Mouse (Mus musculus) CH12.LX (cell line): ENCODE measurements at regions not wholly inside any gene's neighbourhood (a gene's known extent, or its start where the extent isn't known, plus 50 kb on each side); places are given as distances from the start of the nearest gene placed in this dataset.

ENCODE experiments used
- DNase-seq: peaks from one replicate; pipeline ENCODE4 v3.0.0-alpha.2; 2013; ENCODE audit errors: extremely low read depth
- H3K27ac ChIP-seq: 2 replicates; pipeline ENCODE4 v1.5.1; 2012; ENCODE audit warnings: low read depth, mild to moderate bottlenecking, control low read depth, moderate library complexity; ENCODE audit not compliant: insufficient read depth
- H3K27me3 ChIP-seq: replicated peaks from 2 replicates; pipeline ENCODE3; 2012; ENCODE audit warnings: inconsistent platforms
- H3K36me3 ChIP-seq, 2 experiments: replicated peaks in 1 of 2; 2 replicates each; pipeline versions ENCODE3 to v1.6.1; 2012; ENCODE audit warnings: inconsistent platforms in 1 of 2, low read length in 1 of 2, mild to moderate bottlenecking in 1 of 2, mixed read lengths in 1 of 2, moderate library complexity in 1 of 2; ENCODE audit not compliant: control insufficient read depth in 1 of 2, insufficient read depth in 1 of 2
- H3K4me1 ChIP-seq, 2 experiments: 2 replicates each; pipeline ENCODE4 v1.6.1; 2012; ENCODE audit warnings: inconsistent platforms in 1 of 2, moderate library complexity in 1 of 2; ENCODE audit not compliant: insufficient read depth in 2 of 2, control insufficient read depth in 1 of 2
- H3K4me2 ChIP-seq: 2 replicates; pipeline ENCODE4 v1.6.1; 2012; ENCODE audit warnings: low read depth, mild to moderate bottlenecking, control low read depth; ENCODE audit not compliant: poor library complexity, insufficient read depth, severe bottlenecking
- H3K4me3 ChIP-seq, 3 experiments: fragments of 150-350 bp in 1 of 3; sonication (generic) in 1 of 3; replicated peaks in 1 of 3; 2 replicates each; pipeline versions ENCODE3 to v1.5.1; 2011 to 2012; ENCODE audit warnings: low read depth in 2 of 3, low read length in 2 of 3, mild to moderate bottlenecking in 2 of 3, moderate library complexity in 2 of 3, control low read depth in 1 of 3, improper control_type of control experiment in 1 of 3, inconsistent platforms in 1 of 3, mixed read lengths in 1 of 3; ENCODE audit not compliant: poor library complexity in 1 of 3
- H3K79me2 ChIP-seq: replicated peaks from 2 replicates; pipeline ENCODE4 v1.6.1; 2012; ENCODE audit warnings: mild to moderate bottlenecking, moderate library complexity; ENCODE audit not compliant: control insufficient read depth, poor library complexity, insufficient read depth, severe bottlenecking; ENCODE audit errors: extremely low read depth
- H3K9ac ChIP-seq: 2 replicates; pipeline ENCODE4 v1.6.1; 2012; ENCODE audit warnings: low read depth, mild to moderate bottlenecking, control low read depth, moderate library complexity; ENCODE audit not compliant: insufficient read depth
- H3K9me3 ChIP-seq: replicated peaks from 2 replicates; pipeline ENCODE3; 2012; ENCODE audit warnings: low read length, inconsistent platforms, mixed read lengths
- BHLHE40 ChIP-seq: IDR thresholded peaks from 2 replicates; pipeline ENCODE4 v1.6.1; 2011; ENCODE audit warnings: mild to moderate bottlenecking, low read depth, low read length, improper control_type of control experiment
- CHD1 ChIP-seq: IDR thresholded peaks from 2 replicates; pipeline ENCODE4 v1.6.1; 2012; ENCODE audit warnings: low read depth, low read length, improper control_type of control experiment, inconsistent platforms
- CHD2 ChIP-seq: IDR thresholded peaks from 2 replicates; pipeline ENCODE4 v1.6.1; 2011; ENCODE audit warnings: low read length, improper control_type of control experiment
- CTCF ChIP-seq, 2 experiments: IDR thresholded peaks in 1 of 2; conservative IDR thresholded peaks in 1 of 2; 2 replicates each; pipeline ENCODE4 v1.5.1; 2011 to 2012; ENCODE audit warnings: low read depth in 2 of 2, low read length in 2 of 2, improper control_type of control experiment in 1 of 2, inconsistent platforms in 1 of 2, mild to moderate bottlenecking in 1 of 2, moderate library complexity in 1 of 2
- E2F4 ChIP-seq: IDR thresholded peaks from 2 replicates; pipeline ENCODE4 v1.6.1; 2011; ENCODE audit warnings: low read depth, low read length, improper control_type of control experiment; ENCODE audit not compliant: insufficient replicate concordance
- ELF1 ChIP-seq: IDR thresholded peaks from 2 replicates; pipeline ENCODE4 v1.6.1; 2014; ENCODE audit warnings: low read depth, mild to moderate bottlenecking, inconsistent platforms, low read length, improper control_type of control experiment
- EP300 ChIP-seq: IDR thresholded peaks from 2 replicates; pipeline ENCODE4 v1.6.1; 2011; ENCODE audit warnings: low read length, improper control_type of control experiment
- ETS1 ChIP-seq: conservative IDR thresholded peaks from 2 replicates; pipeline ENCODE4 v1.6.1; 2012; ENCODE audit warnings: low read depth, mild to moderate bottlenecking, inconsistent platforms, low read length, improper control_type of control experiment, moderate library complexity
- HCFC1 ChIP-seq: IDR thresholded peaks from 2 replicates; pipeline ENCODE4 v1.6.1; 2012; ENCODE audit warnings: low read depth, mild to moderate bottlenecking, inconsistent platforms, low read length, improper control_type of control experiment
- JUN ChIP-seq: IDR thresholded peaks from 2 replicates; pipeline ENCODE4 v1.6.1; 2011; ENCODE audit warnings: low read depth, mild to moderate bottlenecking, low read length, improper control_type of control experiment, moderate library complexity; ENCODE audit not compliant: insufficient read depth
- KAT2A ChIP-seq: IDR thresholded peaks from 2 replicates; pipeline ENCODE4 v1.6.1; 2012; ENCODE audit warnings: low read length, improper control_type of control experiment, inconsistent platforms; ENCODE audit not compliant: insufficient replicate concordance
- MAFK ChIP-seq: IDR thresholded peaks from 2 replicates; pipeline ENCODE4 v1.6.1; 2011; ENCODE audit warnings: low read length, improper control_type of control experiment; ENCODE audit not compliant: insufficient replicate concordance
- MAX ChIP-seq: IDR thresholded peaks from 2 replicates; pipeline ENCODE4 v1.6.1; 2011; ENCODE audit warnings: low read length, improper control_type of control experiment
- MAZ ChIP-seq: IDR thresholded peaks from 2 replicates; pipeline ENCODE4 v1.6.1; 2012; ENCODE audit warnings: low read depth, mild to moderate bottlenecking, inconsistent platforms, low read length, improper control_type of control experiment, moderate library complexity
- MXI1 ChIP-seq: IDR thresholded peaks from 2 replicates; pipeline ENCODE4 v1.6.1; 2011; ENCODE audit warnings: mild to moderate bottlenecking, low read depth, low read length, improper control_type of control experiment
- MYC ChIP-seq: IDR thresholded peaks from 2 replicates; pipeline ENCODE4 v1.6.1; 2011; ENCODE audit warnings: low read depth, mild to moderate bottlenecking, improper control_type of control experiment, low read length
- NELFE ChIP-seq: IDR thresholded peaks from 2 replicates; pipeline ENCODE4 v1.6.1; 2011; ENCODE audit warnings: low read depth, low read length, improper control_type of control experiment
- PAX5 ChIP-seq: IDR thresholded peaks from 2 replicates; pipeline ENCODE4 v1.6.1; 2012; ENCODE audit warnings: low read length, inconsistent platforms, mixed read lengths
- POLR2A ChIP-seq: IDR thresholded peaks from 2 replicates; pipeline ENCODE4 v1.6.1; 2011; ENCODE audit warnings: low read depth, mild to moderate bottlenecking, improper control_type of control experiment, low read length
- RAD21 ChIP-seq: IDR thresholded peaks from 2 replicates; pipeline ENCODE4 v1.6.1; 2011; ENCODE audit warnings: low read depth, mild to moderate bottlenecking, low read length, improper control_type of control experiment, moderate library complexity
- RCOR1 ChIP-seq: conservative IDR thresholded peaks from 2 replicates; pipeline ENCODE4 v1.6.1; 2012; ENCODE audit warnings: low read depth, mild to moderate bottlenecking, inconsistent platforms, low read length, improper control_type of control experiment
- SIN3A ChIP-seq: IDR thresholded peaks from 2 replicates; pipeline ENCODE4 v1.6.1; 2012; ENCODE audit warnings: low read length, improper control_type of control experiment, inconsistent platforms
- SMC3 ChIP-seq: IDR thresholded peaks from 2 replicates; pipeline ENCODE4 v1.6.1; 2011; ENCODE audit warnings: low read depth, low read length, improper control_type of control experiment
- TBP ChIP-seq: conservative IDR thresholded peaks from 2 replicates; pipeline ENCODE4 v1.6.1; 2011; ENCODE audit warnings: low read depth, low read length, improper control_type of control experiment
- UBTF ChIP-seq: IDR thresholded peaks from 2 replicates; pipeline ENCODE4 v1.6.1; 2012; ENCODE audit warnings: low read depth, mild to moderate bottlenecking, inconsistent platforms, low read length, improper control_type of control experiment, moderate library complexity
- USF1 ChIP-seq: IDR thresholded peaks from 2 replicates; pipeline ENCODE4 v1.6.1; 2014; ENCODE audit warnings: low read depth, mild to moderate bottlenecking, inconsistent platforms, low read length, improper control_type of control experiment
- ZC3H11A ChIP-seq: IDR thresholded peaks from 2 replicates; pipeline ENCODE4 v1.6.1; 2012; ENCODE audit warnings: low read depth, mild to moderate bottlenecking, inconsistent platforms, low read length, improper control_type of control experiment
- ZKSCAN1 ChIP-seq: IDR thresholded peaks from 2 replicates; pipeline ENCODE4 v1.6.1; 2012; ENCODE audit warnings: low read depth, inconsistent platforms, low read length, improper control_type of control experiment, borderline replicate concordance
- ZMIZ1 ChIP-seq: IDR thresholded peaks from 2 replicates; pipeline ENCODE4 v1.6.1; 2012; ENCODE audit warnings: low read depth, mild to moderate bottlenecking, inconsistent platforms, low read length, improper control_type of control experiment
- ZNF384 ChIP-seq: IDR thresholded peaks from 2 replicates; pipeline ENCODE4 v1.6.1; 2012; ENCODE audit warnings: low read depth, low read length, improper control_type of control experiment, inconsistent platforms
- dilution Hi-C: fragments of 300-500 bp; cut with MboI; formaldehyde crosslinking; loops from 2 replicates; pipeline ENCODE4 v1.14.3; 2020; ENCODE audit warnings: low sequenced_read_pairs; ENCODE audit not compliant: extremely low pct_unique_long_range_greater_than_20kb, extremely low pct_ligation_motif_present
- in situ Hi-C: fragments of 300-500 bp; cut with MboI; formaldehyde crosslinking; loops from 3 replicates; pipeline ENCODE4 v1.14.3; 2019; ENCODE audit warnings: low sequenced_read_pairs, low pct_ligation_motif_present, low pct_unique_long_range_greater_than_20kb, mixed read lengths

DNA sequence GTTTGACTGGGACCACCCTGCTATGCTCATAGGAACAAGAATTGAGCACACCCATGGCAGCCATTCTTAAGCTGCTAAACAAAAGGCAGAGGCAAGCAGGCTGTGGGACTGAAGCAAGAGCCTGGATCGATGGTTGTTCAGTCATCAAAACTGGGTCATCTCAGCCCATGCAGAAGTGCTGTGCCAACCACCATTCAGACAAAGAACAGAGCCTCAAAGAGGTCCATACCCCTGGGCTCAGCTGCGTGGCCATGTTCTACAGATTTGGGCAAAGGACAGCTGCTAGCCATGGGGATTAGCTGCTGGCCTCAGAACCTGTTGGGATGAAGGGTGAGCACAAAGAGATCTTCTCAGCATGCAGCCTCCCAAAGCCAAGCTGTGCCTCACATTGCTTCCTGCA, 116.8 kb upstream of the Nsun2 start:
- DNase-seq, result no peak
- H3K9me3 ChIP-seq, result peaks cover 11% of the 10 kb centered on the region
- no peaks in the 10 kb centered on the region for H3K4me1 ChIP-seq
- peaks cover 0 to 2% of the 10 kb centered on the region in 2 experiments for H3K36me3 ChIP-seq
- H3K4me2 ChIP-seq, result no peak overlapping the region
- H3K9ac ChIP-seq, result no peak overlapping the region
- no peaks in the 10 kb centered on the region for H3K79me2 ChIP-seq
- no peak overlapping the region for H3K4me3 ChIP-seq
- H3K27me3 ChIP-seq, result no peaks in the 10 kb centered on the region
- TF ChIP-seq SIN3A, result no peak
- no peak for TF ChIP-seq UBTF
- no peak for TF ChIP-seq RCOR1
- no peak for TF ChIP-seq USF1
- no peak for TF ChIP-seq CHD2
- no peak for TF ChIP-seq ZNF384
- no peak for TF ChIP-seq JUN
- no peak for TF ChIP-seq KAT2A
- no peak for TF ChIP-seq ZC3H11A
- no peak for TF ChIP-seq ETS1
- TF ChIP-seq SMC3, result no peak
- no peak for TF ChIP-seq EP300
- TF ChIP-seq ZKSCAN1, result no peak
- TF ChIP-seq E2F4, result no peak
- no peak for TF ChIP-seq TBP
- TF ChIP-seq NELFE, result no peak
- no peak for TF ChIP-seq POLR2A
- no peak for TF ChIP-seq ELF1
- in situ Hi-C loops, result no loop called here
- dilution Hi-C loops, result no loop called here
- no peak overlapping the region for H3K27ac ChIP-seq

DNA sequence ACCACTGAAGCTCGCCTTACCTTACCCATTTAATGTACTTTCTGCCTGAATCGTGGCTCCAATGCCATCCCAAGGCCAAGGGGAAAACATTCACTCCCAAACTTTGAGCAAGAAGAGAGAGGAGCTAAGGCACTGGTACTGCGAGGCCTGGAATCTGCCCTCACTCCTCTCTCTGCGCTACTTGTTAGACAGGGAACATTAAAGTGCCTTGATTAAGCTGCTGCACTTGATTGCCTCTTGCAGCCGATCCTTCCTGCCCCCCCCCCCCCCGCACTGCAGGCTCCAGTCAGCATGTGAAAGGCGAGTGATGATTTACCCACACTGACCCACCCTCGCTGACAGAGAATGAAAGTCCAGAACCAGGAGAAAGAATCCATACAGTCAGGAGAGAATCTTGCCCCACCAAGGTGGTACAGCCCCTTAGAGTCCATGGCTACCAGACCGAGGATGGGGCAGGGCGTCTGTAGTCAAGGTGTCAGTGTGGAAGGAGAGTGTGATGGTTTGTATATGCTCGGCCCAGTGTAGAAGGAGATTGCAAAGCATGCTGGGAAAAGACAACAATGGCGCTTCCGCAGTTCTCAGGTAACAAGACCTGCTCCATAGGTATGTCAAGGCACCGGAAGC, 115.6 kb upstream of the Nsun2 start:
- no peak for DNase-seq
- Histone ChIP-seq H3K27ac (no peak overlapping the region), H3K4me1 (no peaks in the 10 kb centered on the region), H3K9ac (no peak overlapping the region), H3K36me3 (peaks cover 0 to 2% of the 10 kb centered on the region in 2 experiments), H3K27me3 (no peaks in the 10 kb centered on the region), H3K4me3 (no peak overlapping the region), H3K4me2 (no peak overlapping the region), H3K9me3 (peaks cover 11% of the 10 kb centered on the region), H3K79me2 (no peaks in the 10 kb centered on the region)
- in situ Hi-C loops, result no loop called here
- dilution Hi-C loops, result no loop called here
- TF ChIP-seq PAX5, result no peak
- TF ChIP-seq ZNF384, result no peak
- TF ChIP-seq EP300, result no peak
- TF ChIP-seq RAD21, result no peak
- no peak for TF ChIP-seq ELF1
- no peak for TF ChIP-seq RCOR1
- no peak for TF ChIP-seq MAX
- TF ChIP-seq MYC, result no peak
- TF ChIP-seq MAZ, result no peak
- TF ChIP-seq USF1, result no peak
- no peak for TF ChIP-seq ZMIZ1
- TF ChIP-seq BHLHE40, result no peak
- no peak for TF ChIP-seq CTCF (conservative IDR thresholded peaks at IDR 0.05 in 1 of 2, IDR thresholded peaks at IDR 0.05 in 1 of 2; ENCODE audit: low read depth in 2 of 2, low read length in 2 of 2)
- no peak for TF ChIP-seq HCFC1
- TF ChIP-seq MXI1, result no peak
- TF ChIP-seq MAFK, result no peak
- no peak for TF ChIP-seq TBP
- TF ChIP-seq CHD1, result no peak
